Mouse (Mus musculus) stomach, postnatal 0 days (tissue): ENCODE measurements at regions not wholly inside any gene's neighbourhood (a gene's known extent, or its start where the extent isn't known, plus 50 kb on each side); places are given as distances from the start of the nearest gene placed in this dataset.

Experiments used
- CTCF ChIP-seq: IDR thresholded peaks from 2 replicates; pipeline ENCODE4 v1.5.1; 2016; ENCODE audit warnings: antibody characterized with exemption, low read depth, mild to moderate bottlenecking, moderate library complexity
- EP300 ChIP-seq: optimal IDR thresholded peaks from 2 replicates; pipeline ENCODE3; 2016; ENCODE audit warnings: antibody characterized with exemption

DNA sequence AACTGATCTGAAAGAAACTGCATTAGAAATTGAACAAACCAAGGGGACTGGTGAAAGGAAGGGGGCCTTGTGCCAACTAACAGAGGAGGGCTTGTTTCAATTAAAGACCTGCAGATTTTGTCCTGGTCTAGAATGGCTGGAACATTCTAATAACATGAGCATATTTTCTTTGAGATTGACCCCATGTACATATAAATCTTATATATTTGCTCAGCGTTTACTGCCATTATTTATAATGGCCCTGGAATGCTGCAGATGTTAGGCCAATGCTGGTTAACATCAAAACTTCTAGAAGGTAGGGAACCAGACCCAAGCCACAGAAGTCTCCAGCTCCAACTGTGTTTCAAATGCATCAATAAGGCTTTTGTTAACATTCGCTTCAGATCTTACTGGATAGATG lies 326.4 kb downstream of the Tns1 start:
- TF ChIP-seq CTCF = no peak
- no peak for TF ChIP-seq EP300
